Mouse (Mus musculus) G1E (cell line): ENCODE results near the gene Mrc2.

Experiments used
- CTCF ChIP-seq: IDR thresholded peaks from 2 replicates; pipeline ENCODE4 v1.5.1; 2012; ENCODE audit warnings: low read depth, low read length, inconsistent platforms, mixed read lengths
- POLR2AphosphoS5 ChIP-seq: IDR thresholded peaks from 2 replicates; pipeline ENCODE4 v1.6.1; 2012; ENCODE audit warnings: low read depth, low read length, inconsistent platforms; ENCODE audit not compliant: insufficient replicate concordance

GRCm38 (mm10) chr11:105367163-105367562, 74.7 kb downstream of the Mrc2 start:
- no peak for TF ChIP-seq CTCF
- no peak for TF ChIP-seq POLR2AphosphoS5
